In the genomic region with DNA sequence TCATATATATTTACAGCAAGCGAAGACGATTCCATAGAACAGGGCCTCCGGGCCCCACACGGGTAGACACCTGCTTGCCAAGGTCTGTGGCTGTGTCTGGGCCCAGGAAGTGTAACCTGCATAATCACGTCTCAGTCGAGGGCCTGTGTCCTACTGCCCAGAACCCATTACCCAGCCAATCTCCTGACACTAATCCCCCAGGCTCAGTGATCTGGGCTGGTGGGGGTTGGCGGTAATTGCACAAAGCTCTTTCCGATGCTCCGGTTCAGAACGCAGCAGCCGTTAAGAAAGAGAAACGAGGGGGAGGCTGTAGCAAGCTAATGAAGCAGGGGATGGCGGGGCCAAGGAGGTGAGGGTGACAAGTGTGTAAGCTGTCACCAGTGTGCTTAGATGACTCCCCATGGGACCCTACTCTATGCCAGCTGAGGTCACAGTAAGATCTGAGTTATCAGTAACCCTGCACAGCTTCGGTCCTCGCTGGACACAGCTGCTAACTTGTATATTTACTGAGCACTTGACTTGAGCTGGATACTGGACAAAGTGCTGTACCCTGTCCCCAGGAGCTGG, we compare ENCODE assay signal across 10 mouse cellular contexts. TPM values are rescaled to one million over a fixed set of nuclear protein-coding genes. Genes with fewer than 3 reads are reported as not detected.
DNase-seq lines count a peak whose midpoint lies in the region; ATAC-seq lines count a peak whose summit lies in the region.
"Had no signal": no experiment of that assay in that cellular context is flagged by ENCODE, and none has a peak within 500 bp of the region (broad histone marks: within the 10 kb centered on the region; RNA-seq: fewer than 3 reads in every experiment).

No protein-coding gene starts in this region.

- DNase-seq in heart, adult 18-20 months = no peak
- DNase-seq in embryonic facial prominence, embryonic 10.5 days (ENCODE audit: low spot score) = no peak
- DNase-seq in ovary, adult 18-20 months (ENCODE audit: low spot score) = no peak
- no peak for DNase-seq in adrenal gland, postnatal 25 days
- no peak for DNase-seq in left cerebral cortex, postnatal 25 days (ENCODE audit: low spot score in 2 of 2)

- H3K27me3 ChIP-seq in heart, embryonic 16.5 days (ENCODE audit: control insufficient read depth, insufficient read depth, low read length) = no peaks in the 10 kb centered on the region
- no peaks in the 10 kb centered on the region for H3K27me3 ChIP-seq in embryonic facial prominence, embryonic 10.5 days (replicated peaks; ENCODE audit: low read depth, poor library complexity, severe bottlenecking)
- H3K27me3 ChIP-seq in hindbrain, embryonic 12.5 days = no peaks in the 10 kb centered on the region
- H3K27me3 ChIP-seq in neural tube, embryonic 13.5 days = no peaks in the 10 kb centered on the region
- H3K27me3 ChIP-seq: Patski had no signal

- no peak overlapping the region for H3K4me3 ChIP-seq in heart, embryonic 16.5 days (ENCODE audit: low read length)
- no peak overlapping the region for H3K4me3 ChIP-seq in embryonic facial prominence, embryonic 10.5 days
- no peak overlapping the region for H3K4me3 ChIP-seq in hindbrain, embryonic 12.5 days
- no peak overlapping the region for H3K4me3 ChIP-seq in neural tube, embryonic 13.5 days

- no peaks in the 10 kb centered on the region for H3K36me3 ChIP-seq in heart, embryonic 16.5 days (ENCODE audit: control insufficient read depth, insufficient read depth)
- H3K36me3 ChIP-seq in embryonic facial prominence, embryonic 10.5 days (replicated peaks) = no peaks in the 10 kb centered on the region
- H3K36me3 ChIP-seq in hindbrain, embryonic 12.5 days = no peaks in the 10 kb centered on the region
- H3K36me3 ChIP-seq in neural tube, embryonic 13.5 days = no peaks in the 10 kb centered on the region

- no peak for ATAC-seq in heart, embryonic 16.5 days (replicated peaks; ENCODE audit: extremely low read depth, insufficient read depth, low FRiP score)
- peak; percentile 39 for ATAC-seq in hindbrain, embryonic 12.5 days (ENCODE audit: low FRiP score)
- no peak for ATAC-seq in neural tube, embryonic 13.5 days (ENCODE audit: low read depth)
- ATAC-seq: intestine, embryonic 16.5 days; Patski had no signal

- intact Hi-C loops in left cerebral cortex, postnatal 25 days (cut with DNase I) = no loop called here

- peak overlapping the region; percentile 16; the same call in 1 of the 2 replicates for H3K27ac ChIP-seq in heart, embryonic 16.5 days (ENCODE audit: low read length)
- peak overlapping the region; percentile 40 for H3K27ac ChIP-seq in embryonic facial prominence, embryonic 10.5 days (replicated peaks)
- H3K27ac ChIP-seq in hindbrain, embryonic 12.5 days = peak overlapping the region; percentile 81
- peak overlapping the region; percentile 75 for H3K27ac ChIP-seq in neural tube, embryonic 13.5 days (replicated peaks)

- peaks cover 16% of the 10 kb centered on the region for H3K4me1 ChIP-seq in heart, embryonic 16.5 days (ENCODE audit: control insufficient read depth, insufficient read depth, low read length)
- peaks cover 28% of the 10 kb centered on the region for H3K4me1 ChIP-seq in embryonic facial prominence, embryonic 10.5 days
- peaks cover 49% of the 10 kb centered on the region for H3K4me1 ChIP-seq in hindbrain, embryonic 12.5 days
- peaks cover 54% of the 10 kb centered on the region for H3K4me1 ChIP-seq in neural tube, embryonic 13.5 days (replicated peaks)

- no peak overlapping the region; the same call in 1 of the 2 replicates for H3K9ac ChIP-seq in heart, embryonic 16.5 days (ENCODE audit: low read length)
- no peak overlapping the region for H3K9ac ChIP-seq in hindbrain, embryonic 12.5 days
- H3K9ac ChIP-seq in neural tube, embryonic 13.5 days = no peak overlapping the region

- WGBS in heart, embryonic 16.5 days = 33% methylated on average over 15 of the region's 15 CpGs
- 35% methylated on average over 15 of the region's 15 CpGs for WGBS in embryonic facial prominence, embryonic 10.5 days
- 34% methylated on average over 15 of the region's 15 CpGs for WGBS in hindbrain, embryonic 12.5 days
- WGBS in neural tube, embryonic 13.5 days = 19% methylated on average over 15 of the region's 15 CpGs

- H3K9me3 ChIP-seq in heart, embryonic 16.5 days (replicated peaks; ENCODE audit: control insufficient read depth, low read length) = no peaks in the 10 kb centered on the region
- 0 out of 2 replicates have a peak, but pooled peaks cover 2% of the 10 kb centered on the region for H3K9me3 ChIP-seq in embryonic facial prominence, embryonic 10.5 days
- no peaks in the 10 kb centered on the region for H3K9me3 ChIP-seq in hindbrain, embryonic 12.5 days (replicated peaks)
- H3K9me3 ChIP-seq in neural tube, embryonic 13.5 days = no peaks in the 10 kb centered on the region

- H3K4me2 ChIP-seq in heart, embryonic 16.5 days (ENCODE audit: low read depth, low read length) = no peak overlapping the region
- H3K4me2 ChIP-seq in hindbrain, embryonic 12.5 days (replicated peaks) = no peak overlapping the region
- no peak overlapping the region for H3K4me2 ChIP-seq in neural tube, embryonic 13.5 days

RNA-seq across cellular contexts. Expression of a gene that starts 19.7 kb away (rescaled TPM):
- 11.7 and 12.5 TPM in 2 replicates for polyA plus RNA-seq in heart, embryonic 16.5 days (2015; fragmentation: Nextera tagmentation; extraction: Ambion mirVana)
- 10 to 100 TPM; 12.2 to 12.3 TPM for total RNA-seq in heart, adult 18-20 months (2021)
- polyA plus RNA-seq in embryonic facial prominence, embryonic 10.5 days (2016; fragmentation: Nextera tagmentation; extraction: Ambion mirVana) = 16.5 and 18.1 TPM in 2 replicates
- 14.0 and 15.3 TPM in 2 replicates for polyA plus RNA-seq in hindbrain, embryonic 12.5 days (2016; fragmentation: Nextera tagmentation; extraction: Ambion mirVana)
- polyA plus RNA-seq in neural tube, embryonic 13.5 days (2015; fragmentation: Nextera tagmentation; extraction: Ambion mirVana) = 12.4 and 13.0 TPM in 2 replicates
- total RNA-seq in adrenal gland, postnatal 25 days (2021) = 9.3 and 14.0 TPM in 2 replicates
- total RNA-seq in left cerebral cortex, postnatal 25 days (2021) = 10 to 100 TPM; 16.2 to 16.9 TPM

Comparison
In these comparisons a context has a peak if more than half of its experiments do, and no peak if none do; other contexts are left out.
1. H3K27ac ChIP-seq: peak in every context shown above with its lines; median percentile 81 in hindbrain, embryonic 12.5 days; 75 in neural tube, embryonic 13.5 days; 40 in embryonic facial prominence, embryonic 10.5 days; 16 in heart, embryonic 16.5 days.